Mouse (Mus musculus) kidney, adult 11 months (tissue): ENCODE measurements at regions not wholly inside any gene's neighbourhood (a gene's known extent, or its start where the extent isn't known, plus 50 kb on each side); places are given as distances from the start of the nearest gene placed in this dataset.

ENCODE experiments used
- DNase-seq: peaks from one replicate; pipeline ENCODE4 v3.0.0; 2022

GRCm38 (mm10) chr10:66912440-66912839 lies 183.5 kb upstream of the Jmjd1c start:
- DNase-seq, result no peak

GRCm38 (mm10) chr10:66913187-66913586 lies 182.7 kb upstream of the Jmjd1c start:
- DNase-seq, result no peak

GRCm38 (mm10) chr10:66913627-66914026 lies 182.3 kb upstream of the Jmjd1c start:
- peak; percentile 66 for DNase-seq

GRCm38 (mm10) chr10:66914288-66914975 lies 181.5 kb upstream of the Jmjd1c start:
- peak; percentile 65 for DNase-seq

- no peak for DNase-seq
These were observed 180.1 kb upstream of the Jmjd1c start for GRCm38 (mm10) chr10:66915801-66916200.

GRCm38 (mm10) chr10:66917725-66918124 lies 178.2 kb upstream of the Jmjd1c start:
- DNase-seq, result no peak

- DNase-seq, result no peak
These were observed 177.2 kb upstream of the Jmjd1c start for GRCm38 (mm10) chr10:66918713-66919112.

GRCm38 (mm10) chr10:66919953-66920760 lies 175.8 kb upstream of the Jmjd1c start:
- peak; percentile 92 for DNase-seq

- peak; percentile 98 for DNase-seq
These were observed 174.9 kb upstream of the Jmjd1c start for GRCm38 (mm10) chr10:66920761-66921684.

- DNase-seq, result no peak
These were observed 174.1 kb upstream of the Jmjd1c start for GRCm38 (mm10) chr10:66921776-66922175.

GRCm38 (mm10) chr10:66922314-66922713 lies 173.6 kb upstream of the Jmjd1c start:
- DNase-seq, result no peak

- no peak for DNase-seq
These were observed 172.0 kb upstream of the Jmjd1c start for GRCm38 (mm10) chr10:66923947-66924346.

- DNase-seq, result no peak
These were observed 171.5 kb upstream of the Jmjd1c start for GRCm38 (mm10) chr10:66924418-66924817.

- no peak for DNase-seq
These were observed 170.3 kb upstream of the Jmjd1c start for GRCm38 (mm10) chr10:66925553-66926127.

- DNase-seq, result no peak
These were observed 168.3 kb upstream of the Jmjd1c start for GRCm38 (mm10) chr10:66927651-66928050.

GRCm38 (mm10) chr10:66928211-66928990 lies 167.5 kb upstream of the Jmjd1c start:
- no peak for DNase-seq

GRCm38 (mm10) chr10:66930563-66930962 lies 165.4 kb upstream of the Jmjd1c start:
- DNase-seq, result peak; percentile 57

- DNase-seq, result peak; percentile 56
These were observed 164.4 kb upstream of the Jmjd1c start for GRCm38 (mm10) chr10:66931505-66931904.

GRCm38 (mm10) chr10:66932544-66932943 lies 163.4 kb upstream of the Jmjd1c start:
- DNase-seq, result no peak

- DNase-seq, result no peak
These were observed 162.2 kb upstream of the Jmjd1c start for GRCm38 (mm10) chr10:66933689-66934088.

- DNase-seq, result no peak
These were observed 160.2 kb upstream of the Jmjd1c start for GRCm38 (mm10) chr10:66935731-66936130.

GRCm38 (mm10) chr10:66937116-66937515 lies 158.8 kb upstream of the Jmjd1c start:
- DNase-seq, result no peak
